Mouse (Mus musculus) gastrocnemius, adult 18-20 months (tissue): Measurements from ENCODE around the gene Cep170. TPM values are rescaled to one million over a fixed set of nuclear protein-coding genes. Genes with fewer than 3 reads are reported as not detected.
"Not testable (repeated sequence)": the region's sequence is repeated elsewhere in the genome, so short reads cannot be mapped to it uniquely, and the experiment has no call there.

ENCODE experiments used
- DNase-seq: peaks from one replicate; pipeline ENCODE4 v3.0.0; 2021; ENCODE audit warnings: low spot score
- long read RNA-seq, 2 experiments: library from polyadenylated mRNA; stranded (forward); transcript quantifications; one replicate each; pipeline ENCODE4 v2.0.0; 2021
- total RNA-seq, 2 experiments: library from RNA; stranded (reverse); gene quantifications; 2 replicates each; pipeline ENCODE4 v1.2.3; 2021

Cep170 gene
- 10 to 100 TPM; 17.8 to 19.1 TPM for total RNA-seq
- long read RNA-seq, experiment 1, partial matches to known transcripts: 1 of 5 reads
- long read RNA-seq, experiment 1, other reads (novel, unspliced or antisense): 2 of 5 reads
- long read RNA-seq, experiment 2, partial matches to known transcripts: 1 of 1 reads
- long read RNA-seq, experiment 2, other reads (novel, unspliced or antisense): 0 of 1 reads

- peak; percentile 97 for DNase-seq
These were observed at the start of gene Cep170 for GRCm38 (mm10) chr1:176814036-176814420. Gene Cep170 (minus strand): TSS chr1:176814067.

DNA sequence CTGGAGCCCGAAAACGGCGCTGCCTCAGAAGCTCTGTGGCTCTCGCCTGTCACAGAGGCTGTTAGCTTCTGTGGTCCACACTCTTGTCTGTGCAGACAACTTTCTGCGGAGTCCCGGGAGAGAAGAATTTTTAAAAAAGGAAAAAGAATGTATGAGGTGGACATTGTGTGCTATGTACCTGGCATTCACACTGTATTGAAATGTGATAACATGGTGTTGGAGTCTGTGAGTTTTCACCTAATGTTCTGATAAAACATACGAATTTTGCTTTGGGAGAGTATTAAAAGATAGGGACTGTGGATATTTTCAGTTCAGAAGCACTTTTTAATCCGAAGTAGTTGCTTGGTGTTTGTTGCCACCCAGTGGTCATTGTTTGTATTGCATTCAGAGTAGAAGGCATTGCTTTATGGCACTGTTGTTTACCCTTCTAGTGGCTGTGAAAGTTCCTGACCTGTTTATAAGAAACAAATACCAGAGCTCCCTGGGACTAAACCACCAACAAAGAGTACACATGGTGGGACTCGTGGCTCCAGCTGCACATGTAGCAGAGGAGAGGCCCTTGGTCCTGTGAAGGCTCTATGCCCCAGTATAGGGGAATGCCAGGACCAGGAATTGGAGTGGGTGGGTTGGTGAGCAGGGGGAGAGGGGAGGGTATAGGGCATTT is 48.2 kb upstream of the Cep170 start:
- peak; percentile 84 for DNase-seq

GRCm38 (mm10) chr1:176852813-176853590 is 39.1 kb upstream of the Cep170 start:
- DNase-seq: no peak

DNA sequence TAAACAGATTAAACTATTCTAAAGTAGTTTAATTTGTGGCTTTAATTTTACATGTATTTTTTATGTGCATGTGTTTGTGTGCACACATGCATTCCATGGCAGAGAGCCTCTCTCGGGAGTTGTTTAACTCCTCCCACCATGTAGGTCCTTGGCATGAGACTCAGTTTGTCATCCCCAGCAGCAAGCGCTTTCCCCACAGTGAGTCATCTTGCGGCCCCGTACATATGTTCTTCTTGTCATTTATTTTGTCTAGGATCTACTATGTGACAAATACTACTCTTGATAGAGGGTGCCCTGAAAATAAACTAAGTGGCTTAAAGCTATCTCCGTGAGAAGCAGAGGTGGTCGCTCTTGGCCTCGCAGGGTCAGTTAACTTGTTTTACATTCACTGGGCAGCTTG is 37.5 kb upstream of the Cep170 start:
- DNase-seq: no peak

DNA sequence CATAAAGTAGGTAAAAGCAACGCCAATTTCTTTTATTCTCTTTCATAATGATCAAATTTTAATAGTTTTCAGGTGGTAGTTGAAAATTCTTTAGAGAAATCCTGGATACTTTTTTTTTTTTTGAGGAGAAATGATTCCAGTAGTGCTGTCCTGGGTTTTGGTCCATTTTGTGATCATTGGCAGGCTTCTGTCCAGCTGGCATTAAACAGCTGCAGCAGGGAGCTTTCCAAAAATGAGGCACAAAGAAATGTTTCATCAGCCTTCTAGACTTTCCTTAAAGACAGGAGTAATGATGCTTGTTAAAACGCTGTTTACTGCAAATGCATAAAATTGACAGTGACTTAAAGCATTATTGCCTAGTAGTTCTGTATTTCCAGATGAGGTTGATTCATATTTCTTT is 35.5 kb upstream of the Cep170 start:
- peak; percentile 53 for DNase-seq

GRCm38 (mm10) chr1:176848613-176849290 is 34.9 kb upstream of the Cep170 start:
- no peak for DNase-seq

GRCm38 (mm10) chr1:176847118-176847859 is 33.4 kb upstream of the Cep170 start:
- peak; percentile 64 for DNase-seq

DNA sequence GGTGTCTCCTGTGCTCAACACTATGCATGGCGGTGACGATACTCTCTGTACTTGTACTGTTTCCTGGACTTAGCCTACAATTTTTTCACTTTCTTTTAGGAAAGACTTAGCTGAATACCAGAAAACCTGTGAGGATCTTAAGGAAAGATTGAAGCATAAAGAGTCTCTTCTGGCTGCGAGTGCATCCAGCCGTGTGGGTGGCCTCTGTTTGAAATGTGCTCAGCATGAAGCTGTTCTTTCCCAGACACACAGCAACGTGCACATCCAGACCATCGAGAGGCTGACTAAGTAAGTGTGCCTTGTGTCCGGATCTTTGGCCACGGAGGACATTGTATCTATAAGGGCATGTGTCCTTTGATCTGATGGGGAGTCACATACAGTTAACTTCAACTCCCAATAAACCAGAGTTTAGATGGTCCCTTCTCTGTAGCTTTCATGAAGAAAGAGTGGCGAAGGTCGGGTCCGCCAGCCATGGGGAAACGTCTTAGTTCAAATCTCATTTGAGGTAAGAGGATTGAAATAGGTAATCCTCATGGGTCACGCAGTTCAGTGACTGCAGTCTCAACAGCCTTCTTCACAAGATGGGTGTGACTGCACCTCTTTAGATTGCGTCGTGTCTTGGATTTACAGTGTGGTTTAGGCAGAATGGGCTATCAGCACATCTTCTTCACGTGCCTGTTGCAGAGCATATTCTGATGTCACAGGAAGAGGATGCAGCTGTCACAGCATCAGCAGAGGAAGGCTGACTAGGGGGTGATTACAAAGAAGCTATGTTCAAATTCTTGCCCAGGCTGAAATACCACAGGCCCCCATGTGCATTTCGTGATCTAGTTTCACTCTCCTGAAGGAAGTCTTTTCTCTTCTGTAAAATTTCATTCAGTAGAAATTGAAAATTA is 31.5 kb upstream of the Cep170 start:
- no peak for DNase-seq

- DNase-seq: not testable (repeated sequence)
These were observed 22.7 kb upstream of the Cep170 start for GRCm38 (mm10) chr1:176836562-176836961.

- no peak for DNase-seq
These were observed 21.8 kb upstream of the Cep170 start for GRCm38 (mm10) chr1:176835501-176836294.

DNA sequence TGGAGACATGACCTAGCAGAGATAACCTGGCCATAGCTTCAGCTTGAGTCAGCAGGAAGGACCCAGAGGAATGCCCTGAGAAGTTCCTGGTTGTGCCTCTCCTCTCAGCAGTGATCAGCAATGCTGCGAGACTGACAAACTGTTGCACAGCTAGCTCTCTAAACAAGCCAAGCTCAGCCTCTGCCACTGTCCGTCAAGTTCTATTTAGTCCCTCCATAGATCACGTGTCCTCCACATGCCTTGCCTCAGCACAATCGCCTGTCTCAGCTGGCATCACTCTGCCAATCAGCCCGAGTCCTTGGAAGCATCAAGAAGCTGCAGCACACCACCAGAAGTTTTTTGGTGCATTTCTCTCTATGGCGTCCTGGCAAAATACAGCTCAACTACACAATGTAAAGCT is 21.0 kb upstream of the Cep170 start:
- DNase-seq: peak; percentile 74

DNA sequence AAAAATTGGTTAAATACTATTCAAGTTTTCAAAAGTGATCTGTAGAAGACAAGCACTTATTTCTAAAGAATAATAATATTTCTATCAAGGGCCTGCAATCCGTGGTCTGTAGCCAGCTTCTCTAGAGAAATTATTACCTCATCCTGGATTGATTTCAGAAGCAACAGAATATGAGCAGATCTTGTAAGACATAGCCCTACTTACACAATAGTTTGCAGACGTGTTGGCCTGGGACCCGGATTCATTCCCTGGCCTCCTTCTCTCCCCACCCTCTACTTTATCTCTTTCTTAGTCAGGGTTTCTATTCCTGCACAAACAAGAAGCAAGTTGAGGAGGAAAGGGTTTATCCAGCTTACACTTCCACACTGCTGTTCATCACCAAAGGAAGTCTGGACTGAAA is 20.1 kb upstream of the Cep170 start:
- peak; percentile 66 for DNase-seq

GRCm38 (mm10) chr1:176833257-176833656 is 19.4 kb upstream of the Cep170 start:
- no peak for DNase-seq

DNA sequence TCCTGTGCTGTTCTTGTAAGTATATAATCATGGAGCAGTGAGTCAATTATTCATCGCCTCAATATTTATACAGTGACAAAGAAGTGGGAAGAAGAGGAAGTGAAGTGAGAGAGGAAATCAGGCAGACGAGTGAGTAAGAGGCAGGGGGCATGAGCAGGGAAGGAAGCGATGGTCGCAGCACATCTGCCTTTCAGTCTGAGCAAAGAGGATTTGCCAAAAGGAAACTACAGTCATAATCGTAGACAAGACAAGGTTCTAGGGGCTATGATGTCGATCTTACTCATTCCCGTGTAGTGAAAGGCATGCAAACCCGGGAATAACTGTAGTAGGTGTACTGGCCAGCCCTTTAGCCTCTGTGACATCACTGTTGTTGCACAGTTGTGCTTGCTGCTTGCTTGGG is 18.7 kb upstream of the Cep170 start:
- no peak for DNase-seq

- no peak for DNase-seq
These were observed 18.2 kb upstream of the Cep170 start for GRCm38 (mm10) chr1:176832071-176832470.

- peak; percentile 86 for DNase-seq
These were observed 14.8 kb upstream of the Cep170 start for GRCm38 (mm10) chr1:176828666-176829065.

- no peak for DNase-seq
These were observed 14.1 kb upstream of the Cep170 start for GRCm38 (mm10) chr1:176827945-176828485.

DNA sequence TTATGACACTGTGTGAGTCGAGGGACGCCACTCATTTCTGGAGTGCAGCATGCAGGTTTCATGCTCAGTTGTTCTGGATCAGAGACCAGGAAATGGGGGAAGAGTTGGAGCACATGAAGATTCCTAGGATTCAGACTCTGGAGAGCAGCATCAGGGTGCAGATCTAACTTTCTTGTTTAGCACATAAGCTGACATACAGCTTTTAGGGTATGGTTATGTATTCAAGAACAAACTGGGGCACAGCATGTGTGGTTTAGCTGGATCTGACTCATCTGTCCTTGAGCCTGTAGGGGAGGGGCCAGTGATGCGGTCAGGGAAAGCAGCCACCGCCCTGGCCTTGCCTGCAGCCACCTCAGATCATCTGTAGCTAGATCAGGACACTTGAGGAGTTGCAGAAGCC is 13.5 kb upstream of the Cep170 start:
- peak; percentile 73 for DNase-seq

GRCm38 (mm10) chr1:176826931-176827330 is 13.1 kb upstream of the Cep170 start:
- DNase-seq: no peak
